Mouse (Mus musculus): ENCODE data around the gene 1700020N01Rik. TPM values are rescaled to one million over a fixed set of nuclear protein-coding genes. Genes with fewer than 3 reads are reported as not detected.

Gene 1700020N01Rik
- polyA plus RNA-seq, 1 experiment from 2014 or later, result not detected

DNA sequence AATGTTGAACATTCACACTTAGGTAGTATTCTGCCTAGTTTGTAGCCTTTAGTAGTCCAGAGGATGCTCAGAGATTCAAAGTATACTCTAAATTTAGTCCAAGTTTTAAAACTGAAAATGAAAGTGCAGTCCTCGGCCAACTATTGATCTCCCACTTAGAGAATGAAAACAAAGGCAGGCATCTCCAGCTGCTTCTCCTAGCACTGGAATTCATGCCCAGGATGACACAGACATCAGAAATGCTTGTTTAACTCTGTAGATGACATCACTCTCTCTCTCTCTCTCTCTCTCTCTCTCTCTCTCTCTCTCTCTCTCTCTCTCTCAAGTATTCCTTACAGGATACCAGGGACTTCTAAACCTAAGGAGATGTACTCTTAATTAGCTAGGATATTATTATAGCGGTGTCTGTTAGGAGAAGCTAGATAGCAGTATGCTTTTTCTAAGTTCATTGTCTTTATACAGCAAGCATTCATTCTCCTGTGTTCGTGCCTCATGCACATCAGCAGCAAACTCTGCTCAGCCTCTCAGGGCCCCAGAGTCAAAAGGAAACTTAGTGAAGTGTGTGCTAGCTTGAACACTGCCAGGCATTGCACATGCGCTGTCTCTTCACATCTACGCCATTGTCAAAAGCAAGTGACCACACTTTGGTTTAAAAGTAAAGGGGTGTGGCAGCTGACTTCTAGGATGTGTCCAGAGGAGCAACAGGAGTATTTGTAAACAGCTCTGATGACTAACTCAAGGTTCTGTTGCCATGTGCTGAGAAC, 26.0 kb downstream of the 1700020N01Rik start:
- 76% methylated on average over 5 of the region's 5 CpGs for WGBS
- Histone ChIP-seq H3K4me2 (ENCODE audit: low read depth, low read length) (no peak overlapping the region), H3K27me3 (ENCODE audit: control insufficient read depth, insufficient read depth, low read depth, low read length) (no peaks in the 10 kb centered on the region), H3K9me3 (ENCODE audit: control insufficient read depth, low read length) (no peaks in the 10 kb centered on the region), H3K4me3 (ENCODE audit: low read length) (no peak overlapping the region), H3K36me3 (ENCODE audit: control insufficient read depth, insufficient read depth, low read length) (no peaks in the 10 kb centered on the region), H3K4me1 (replicated peaks; ENCODE audit: control insufficient read depth, insufficient read depth, low read length) (no peaks in the 10 kb centered on the region), H3K9ac (ENCODE audit: low read length) (no peak overlapping the region), H3K27ac (ENCODE audit: low read length) (no peak overlapping the region)
- no peak for ATAC-seq (ENCODE audit: low read depth)

DNA sequence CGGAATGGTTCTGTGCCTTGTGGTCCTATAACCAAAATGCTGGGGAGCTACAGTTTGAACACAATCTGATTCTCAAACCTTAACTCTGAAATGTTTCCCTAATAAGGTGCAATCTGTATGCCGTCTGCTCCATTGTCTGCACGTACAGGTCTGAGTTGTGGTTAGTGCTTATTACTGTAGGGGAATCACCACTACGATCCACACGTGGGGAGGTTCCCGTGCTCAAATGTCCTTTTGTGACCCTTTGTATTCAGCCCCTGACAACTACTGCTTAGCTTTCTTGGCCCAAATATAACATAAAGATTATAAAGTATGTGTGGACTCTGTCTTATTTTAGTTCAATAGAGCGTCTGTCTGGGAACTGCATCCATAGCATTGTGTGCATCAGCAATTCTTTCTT, 29.1 kb downstream of the 1700020N01Rik start:
- H3K27ac ChIP-seq (ENCODE audit: low read length), result no peak overlapping the region
- no peaks in the 10 kb centered on the region for H3K4me1 ChIP-seq (replicated peaks; ENCODE audit: control insufficient read depth, insufficient read depth, low read length)
- no peak overlapping the region for H3K4me2 ChIP-seq (ENCODE audit: low read depth, low read length)
- 77% methylated on average over 7 of the region's 7 CpGs for WGBS
- H3K9me3 ChIP-seq (ENCODE audit: control insufficient read depth, low read length), result no peaks in the 10 kb centered on the region
- no peaks in the 10 kb centered on the region for H3K27me3 ChIP-seq (ENCODE audit: control insufficient read depth, insufficient read depth, low read depth, low read length)
- no peak overlapping the region for H3K9ac ChIP-seq (ENCODE audit: low read length)
- no peaks in the 10 kb centered on the region for H3K36me3 ChIP-seq (ENCODE audit: control insufficient read depth, insufficient read depth, low read length)
- no peak overlapping the region for H3K4me3 ChIP-seq (ENCODE audit: low read length)
- no peak for ATAC-seq (ENCODE audit: low read depth)

DNA sequence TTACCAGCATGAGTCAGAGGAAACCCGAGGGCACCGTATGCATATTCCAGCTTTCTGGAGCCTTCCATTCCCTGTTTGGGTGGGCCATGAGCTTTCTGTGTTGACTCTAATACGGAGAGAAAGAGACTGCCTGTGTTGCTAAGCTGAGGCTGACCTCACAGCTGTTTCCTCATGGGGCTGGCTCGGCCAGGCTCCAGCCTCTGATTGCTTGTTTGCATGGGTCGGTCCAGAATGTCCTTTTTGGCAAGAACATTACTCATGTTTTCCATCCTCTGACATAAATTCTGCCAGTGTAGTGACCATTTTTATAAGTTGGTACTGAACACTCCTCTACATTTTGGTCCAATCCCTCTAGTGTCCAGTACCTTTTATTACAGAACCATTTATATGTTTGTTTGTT, 35.6 kb downstream of the 1700020N01Rik start:
- no peaks in the 10 kb centered on the region for H3K9me3 ChIP-seq (ENCODE audit: control insufficient read depth, low read length)
- H3K36me3 ChIP-seq (ENCODE audit: control insufficient read depth, insufficient read depth, low read length), result no peaks in the 10 kb centered on the region
- 48% methylated on average over 5 of the region's 5 CpGs for WGBS
- no peak overlapping the region for H3K4me2 ChIP-seq (ENCODE audit: low read depth, low read length)
- no peak overlapping the region for H3K27ac ChIP-seq (ENCODE audit: low read length)
- H3K4me3 ChIP-seq (ENCODE audit: low read length), result no peak overlapping the region
- no peaks in the 10 kb centered on the region for H3K27me3 ChIP-seq (ENCODE audit: control insufficient read depth, insufficient read depth, low read depth, low read length)
- H3K9ac ChIP-seq (ENCODE audit: low read length), result no peak overlapping the region
- peaks cover 3% of the 10 kb centered on the region; the same call in 1 of the 2 replicates for H3K4me1 ChIP-seq (replicated peaks; ENCODE audit: control insufficient read depth, insufficient read depth, low read length)
- ATAC-seq (ENCODE audit: low read depth), result peak; percentile 82

DNA sequence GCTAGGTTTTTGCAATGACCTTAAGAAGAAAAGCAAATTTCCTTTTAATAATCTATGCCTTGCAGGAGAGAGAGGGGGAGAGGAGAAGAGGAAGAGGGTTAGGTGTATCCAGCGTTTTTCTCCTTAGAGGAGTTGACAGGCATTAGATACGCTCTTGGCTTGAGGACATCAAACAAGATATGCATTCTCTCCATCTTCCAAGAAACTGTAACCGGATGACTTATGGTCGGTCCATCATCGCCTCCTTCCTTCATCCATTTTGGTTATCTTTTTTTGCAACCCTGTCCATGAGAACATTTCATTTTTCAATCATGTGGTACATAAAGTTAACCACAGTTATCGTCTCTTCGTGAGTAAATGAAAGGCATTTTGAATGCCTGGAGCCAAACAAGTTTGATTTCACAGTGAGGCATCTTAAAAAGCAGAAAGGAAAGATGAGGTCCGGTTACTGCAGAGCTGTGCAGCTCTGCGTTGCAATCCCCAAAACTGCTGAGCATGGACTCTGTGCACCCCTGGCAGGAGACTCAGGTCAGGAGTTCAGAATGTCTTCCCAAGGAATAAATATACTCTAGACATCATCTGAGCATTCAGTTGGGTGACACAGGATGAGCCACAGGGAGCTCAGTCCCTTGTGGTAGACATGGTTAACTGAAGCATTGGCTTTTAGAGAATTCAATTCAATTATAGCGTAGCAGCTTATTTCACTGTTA, 36.2 kb downstream of the 1700020N01Rik start:
- Histone ChIP-seq H3K4me1 (replicated peaks; ENCODE audit: control insufficient read depth, insufficient read depth, low read length) (peaks cover 3% of the 10 kb centered on the region; the same call in 1 of the 2 replicates), H3K9ac (ENCODE audit: low read length) (no peak overlapping the region), H3K4me3 (ENCODE audit: low read length) (no peak overlapping the region), H3K27me3 (ENCODE audit: control insufficient read depth, insufficient read depth, low read depth, low read length) (no peaks in the 10 kb centered on the region), H3K4me2 (ENCODE audit: low read depth, low read length) (no peak overlapping the region), H3K36me3 (ENCODE audit: control insufficient read depth, insufficient read depth, low read length) (no peaks in the 10 kb centered on the region), H3K27ac (ENCODE audit: low read length) (no peak overlapping the region), H3K9me3 (ENCODE audit: control insufficient read depth, low read length) (no peaks in the 10 kb centered on the region)
- 67% methylated on average over 10 of the region's 10 CpGs for WGBS
- 0 out of 2 replicates have a peak, but pooled peaks have one; percentile 10 for ATAC-seq (ENCODE audit: low read depth)

DNA sequence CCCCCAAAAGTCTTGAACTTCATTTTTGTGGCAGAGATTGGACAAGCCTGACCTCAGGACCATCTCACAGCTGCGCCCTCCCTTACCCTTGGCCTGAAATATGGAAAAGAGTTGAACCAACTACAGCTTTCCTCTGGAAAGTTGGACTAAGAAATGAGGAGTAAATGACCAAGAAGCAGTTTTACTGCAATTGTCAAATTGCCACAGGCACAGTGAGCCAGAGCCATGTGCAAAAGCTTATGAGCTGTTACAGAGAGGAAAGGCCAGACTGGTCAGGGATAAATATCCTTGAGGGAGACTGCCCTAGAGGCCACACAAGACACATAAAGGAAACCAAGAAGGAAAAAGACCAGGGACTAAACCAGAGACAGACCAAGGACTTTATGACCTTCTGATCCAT, 38.5 kb downstream of the 1700020N01Rik start:
- no peaks in the 10 kb centered on the region for H3K36me3 ChIP-seq (ENCODE audit: control insufficient read depth, insufficient read depth, low read length)
- no peak overlapping the region for H3K4me3 ChIP-seq (ENCODE audit: low read length)
- H3K4me2 ChIP-seq (ENCODE audit: low read depth, low read length), result no peak overlapping the region
- no peak overlapping the region for H3K9ac ChIP-seq (ENCODE audit: low read length)
- H3K9me3 ChIP-seq (ENCODE audit: control insufficient read depth, low read length), result no peaks in the 10 kb centered on the region
- peaks cover 3% of the 10 kb centered on the region; the same call in 1 of the 2 replicates for H3K4me1 ChIP-seq (replicated peaks; ENCODE audit: control insufficient read depth, insufficient read depth, low read length)
- H3K27me3 ChIP-seq (ENCODE audit: control insufficient read depth, insufficient read depth, low read depth, low read length), result no peaks in the 10 kb centered on the region
- no peak for ATAC-seq (ENCODE audit: low read depth)
- 88% methylated on average over 1 of the region's 1 CpGs for WGBS
- no peak overlapping the region for H3K27ac ChIP-seq (ENCODE audit: low read length)

DNA sequence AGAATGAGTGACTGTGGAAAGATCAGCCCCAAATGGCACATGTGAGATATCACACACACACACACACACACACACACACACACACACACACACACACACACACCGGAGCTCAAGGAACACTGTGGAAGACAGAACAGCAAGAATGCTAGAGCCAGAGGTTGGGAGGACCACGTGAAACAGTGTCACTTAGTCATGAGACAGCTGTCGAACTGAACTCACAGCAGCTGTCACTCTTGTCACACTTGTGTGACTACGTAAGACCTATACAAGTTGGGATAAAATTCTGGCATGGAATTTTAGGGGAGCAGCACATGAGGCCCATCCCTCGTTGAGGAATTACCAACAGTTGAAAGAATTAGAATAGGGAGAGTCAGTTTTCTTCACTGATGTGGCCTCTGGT, 39.7 kb downstream of the 1700020N01Rik start:
- Histone ChIP-seq H3K4me2 (ENCODE audit: low read depth, low read length) (no peak overlapping the region), H3K9me3 (ENCODE audit: control insufficient read depth, low read length) (no peaks in the 10 kb centered on the region), H3K27ac (ENCODE audit: low read length) (no peak overlapping the region), H3K4me1 (replicated peaks; ENCODE audit: control insufficient read depth, insufficient read depth, low read length) (peaks cover 7% of the 10 kb centered on the region), H3K4me3 (ENCODE audit: low read length) (no peak overlapping the region), H3K36me3 (ENCODE audit: control insufficient read depth, insufficient read depth, low read length) (no peaks in the 10 kb centered on the region), H3K9ac (ENCODE audit: low read length) (no peak overlapping the region), H3K27me3 (ENCODE audit: control insufficient read depth, insufficient read depth, low read depth, low read length) (no peaks in the 10 kb centered on the region)
- ATAC-seq (ENCODE audit: low read depth), result peak; percentile 62
- WGBS, result 42% methylated on average over 5 of the region's 5 CpGs

DNA sequence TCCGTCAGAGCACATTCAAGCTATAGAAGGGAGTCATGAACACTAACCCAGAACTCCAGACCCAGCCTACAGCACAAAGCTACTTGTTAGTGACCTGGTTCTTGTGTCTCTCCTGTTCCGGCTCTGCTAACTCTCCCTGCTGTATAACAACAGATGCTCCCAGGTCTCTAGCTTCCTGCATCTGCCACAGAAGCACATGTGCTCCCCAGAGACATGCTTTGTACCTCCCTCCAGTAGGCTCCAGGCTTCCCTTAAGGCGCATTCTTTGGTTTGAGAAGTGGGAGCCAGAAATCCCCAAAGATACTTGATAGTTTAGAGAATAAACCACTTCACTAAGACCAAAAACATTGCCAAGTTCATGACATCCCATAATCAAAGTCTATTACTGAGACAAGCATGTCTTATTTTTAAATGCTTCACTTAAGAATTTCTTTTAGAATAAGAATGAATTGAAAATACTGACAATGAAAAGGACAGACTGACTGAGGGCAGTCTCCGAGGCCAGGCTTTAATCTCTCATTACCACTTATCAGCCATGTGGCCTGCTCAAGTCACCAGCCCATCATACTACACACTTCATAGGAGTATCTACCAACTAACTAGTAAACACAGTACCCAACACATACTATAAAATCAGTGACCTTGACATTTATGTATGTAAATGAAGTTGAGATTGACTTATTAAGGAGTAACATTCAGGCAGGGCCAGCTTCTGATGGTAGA, 43.2 kb downstream of the 1700020N01Rik start:
- Histone ChIP-seq H3K9me3 (ENCODE audit: control insufficient read depth, low read length) (no peaks in the 10 kb centered on the region), H3K27me3 (ENCODE audit: control insufficient read depth, insufficient read depth, low read depth, low read length) (no peaks in the 10 kb centered on the region), H3K27ac (ENCODE audit: low read length) (no peak overlapping the region), H3K4me3 (ENCODE audit: low read length) (no peak overlapping the region), H3K4me1 (replicated peaks; ENCODE audit: control insufficient read depth, insufficient read depth, low read length) (peaks cover 4% of the 10 kb centered on the region; the same call in 1 of the 2 replicates), H3K9ac (ENCODE audit: low read length) (no peak overlapping the region), H3K36me3 (ENCODE audit: control insufficient read depth, insufficient read depth, low read length) (no peaks in the 10 kb centered on the region), H3K4me2 (ENCODE audit: low read depth, low read length) (no peak overlapping the region)
- no peak for ATAC-seq (ENCODE audit: low read depth)
- 64% methylated on average over 4 of the region's 4 CpGs for WGBS

DNA sequence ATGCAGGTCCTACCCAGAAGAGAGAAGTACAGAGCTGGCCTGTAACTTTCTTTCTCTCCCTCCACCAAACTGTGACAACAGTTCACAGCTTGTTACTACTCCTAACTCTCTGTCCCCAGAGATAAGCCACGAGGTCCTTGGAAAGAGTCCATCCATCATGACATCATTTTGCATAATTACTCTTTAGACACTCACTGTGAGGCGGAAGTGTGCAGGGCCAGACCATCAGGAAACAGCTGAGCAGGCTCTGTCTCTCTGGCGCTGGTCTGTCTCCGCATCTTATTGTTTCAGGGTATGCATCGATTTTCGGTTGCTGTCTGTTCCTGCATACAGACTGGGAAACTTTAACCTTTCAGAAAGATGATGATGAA, 43.8 kb downstream of the 1700020N01Rik start:
- Histone ChIP-seq H3K9me3 (ENCODE audit: control insufficient read depth, low read length) (no peaks in the 10 kb centered on the region), H3K36me3 (ENCODE audit: control insufficient read depth, insufficient read depth, low read length) (no peaks in the 10 kb centered on the region), H3K9ac (ENCODE audit: low read length) (no peak overlapping the region), H3K27me3 (ENCODE audit: control insufficient read depth, insufficient read depth, low read depth, low read length) (no peaks in the 10 kb centered on the region), H3K4me3 (ENCODE audit: low read length) (no peak overlapping the region), H3K4me1 (replicated peaks; ENCODE audit: control insufficient read depth, insufficient read depth, low read length) (peaks cover 4% of the 10 kb centered on the region; the same call in 1 of the 2 replicates), H3K27ac (ENCODE audit: low read length) (peak overlapping the region; percentile 66), H3K4me2 (ENCODE audit: low read depth, low read length) (no peak overlapping the region)
- 41% methylated on average over 6 of the region's 6 CpGs for WGBS
- peak; percentile 61 for ATAC-seq (ENCODE audit: low read depth)

DNA sequence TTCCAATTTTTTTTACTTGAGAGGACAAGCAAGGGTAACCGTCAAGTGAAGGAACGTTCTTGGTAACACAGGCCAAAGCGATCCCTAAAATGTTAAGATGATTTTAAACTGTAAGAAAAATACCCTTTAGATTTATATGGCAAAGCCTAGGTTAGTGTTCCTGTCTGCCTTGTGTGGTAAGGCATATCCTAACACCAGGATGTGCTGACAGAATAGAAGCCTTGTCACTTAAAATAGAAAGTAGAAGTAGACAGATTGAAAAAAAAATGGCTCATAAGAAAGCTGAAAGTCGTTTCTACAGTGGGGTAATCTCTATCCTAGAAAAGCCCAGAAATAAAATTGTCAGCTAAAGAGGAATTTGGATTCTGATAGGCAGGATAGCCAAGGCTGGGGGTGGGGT, 58.4 kb downstream of the 1700020N01Rik start:
- Histone ChIP-seq H3K27me3 (ENCODE audit: control insufficient read depth, insufficient read depth, low read depth, low read length) (no peaks in the 10 kb centered on the region), H3K36me3 (ENCODE audit: control insufficient read depth, insufficient read depth, low read length) (no peaks in the 10 kb centered on the region), H3K27ac (ENCODE audit: low read length) (no peak overlapping the region), H3K4me1 (replicated peaks; ENCODE audit: control insufficient read depth, insufficient read depth, low read length) (no peaks in the 10 kb centered on the region), H3K9me3 (ENCODE audit: control insufficient read depth, low read length) (peaks cover 2% of the 10 kb centered on the region; the same call in 1 of the 2 replicates), H3K4me2 (ENCODE audit: low read depth, low read length) (no peak overlapping the region), H3K4me3 (ENCODE audit: low read length) (no peak overlapping the region), H3K9ac (ENCODE audit: low read length) (no peak overlapping the region)
- 81% methylated on average over 4 of the region's 4 CpGs for WGBS
- ATAC-seq (ENCODE audit: low read depth), result no peak

All from lung, embryonic 16.5 days (tissue).